Mouse (Mus musculus): ENCODE results near the gene Pdia6.

Pdia6 gene

GRCm38 (mm10) chr12:17263881-17264280, 2.5 kb upstream of the Pdia6 start:
- no peak for DNase-seq (ENCODE audit: low read depth, low spot score)

- DNase-seq (ENCODE audit: low read depth, low spot score): no peak
Measured at GRCm38 (mm10) chr12:17264826-17265225, 1.5 kb upstream of the Pdia6 start.

- DNase-seq (ENCODE audit: low read depth, low spot score): no peak
Measured at GRCm38 (mm10) chr12:17266673-17266990, 287 bp downstream of the Pdia6 start.

GRCm38 (mm10) chr12:17267316-17267715, 971 bp downstream of the Pdia6 start:
- no peak for DNase-seq (ENCODE audit: low read depth, low spot score)

- DNase-seq (ENCODE audit: low read depth, low spot score): peak; percentile 77
Measured at GRCm38 (mm10) chr12:17271272-17271671, 4.9 kb downstream of the Pdia6 start.

- peak; percentile 35 for DNase-seq (ENCODE audit: low read depth, low spot score)
Measured at GRCm38 (mm10) chr12:17273841-17274240, 7.5 kb downstream of the Pdia6 start.

GRCm38 (mm10) chr12:17288496-17288895, 22.2 kb downstream of the Pdia6 start:
- no peak for DNase-seq (ENCODE audit: low read depth, low spot score)

- DNase-seq (ENCODE audit: low read depth, low spot score): no peak
Measured at GRCm38 (mm10) chr12:17289060-17289459, 22.7 kb downstream of the Pdia6 start.

GRCm38 (mm10) chr12:17289913-17290312, 23.6 kb downstream of the Pdia6 start:
- no peak for DNase-seq (ENCODE audit: low read depth, low spot score)

- DNase-seq (ENCODE audit: low read depth, low spot score): no peak
Measured at GRCm38 (mm10) chr12:17290569-17290968, 24.2 kb downstream of the Pdia6 start.

GRCm38 (mm10) chr12:17296899-17297298, 30.6 kb downstream of the Pdia6 start:
- DNase-seq (ENCODE audit: low read depth, low spot score): peak; percentile 36

GRCm38 (mm10) chr12:17299902-17300301, 33.6 kb downstream of the Pdia6 start:
- peak; percentile 80 for DNase-seq (ENCODE audit: low read depth, low spot score)

- DNase-seq (ENCODE audit: low read depth, low spot score): no peak
Measured at GRCm38 (mm10) chr12:17305445-17305844, 39.1 kb downstream of the Pdia6 start.

GRCm38 (mm10) chr12:17308246-17308645, 41.9 kb downstream of the Pdia6 start:
- no peak for DNase-seq (ENCODE audit: low read depth, low spot score)

GRCm38 (mm10) chr12:17310852-17311839, 44.8 kb downstream of the Pdia6 start:
- DNase-seq (ENCODE audit: low read depth, low spot score): no peak

GRCm38 (mm10) chr12:17316096-17316495, 49.8 kb downstream of the Pdia6 start:
- no peak for DNase-seq (ENCODE audit: low read depth, low spot score)

GRCm38 (mm10) chr12:17317970-17318369, 51.6 kb downstream of the Pdia6 start:
- DNase-seq (ENCODE audit: low read depth, low spot score): no peak

GRCm38 (mm10) chr12:17318453-17318852, 52.1 kb downstream of the Pdia6 start:
- no peak for DNase-seq (ENCODE audit: low read depth, low spot score)

GRCm38 (mm10) chr12:17324549-17325470, 58.5 kb downstream of the Pdia6 start:
- peak; percentile 67 for DNase-seq (ENCODE audit: low read depth, low spot score)

GRCm38 (mm10) chr12:17329259-17329658, 62.9 kb downstream of the Pdia6 start, which contains the start of gene Atp6v1c2:
Gene Atp6v1c2, minus strand, starts transcription at chr12:17329359.
- DNase-seq (ENCODE audit: low read depth, low spot score): no peak

- DNase-seq (ENCODE audit: low read depth, low spot score): no peak
Measured at GRCm38 (mm10) chr12:17333459-17333858, 67.1 kb downstream of the Pdia6 start.

Data from ZHBTc4 (cell line).